Mouse (Mus musculus) neural tube, embryonic 14.5 days (tissue): ENCODE measurements around the gene Yipf1. TPM values are rescaled to one million over a fixed set of nuclear protein-coding genes. Genes with fewer than 3 reads are reported as not detected.

Experiments
- ATAC-seq: fragments of 200-750 bp; cut with Nextera tagmentation; 2 replicates; pipeline ENCODE4 v1.8.0; 2017; ENCODE audit warnings: low read depth, mild to moderate bottlenecking, moderate TSS enrichment, moderate library complexity
- H3K27ac ChIP-seq: fragments of 300-500 bp; sonication (generic); 2 replicates; pipeline ENCODE4 v1.5.1; 2014; ENCODE audit warnings: low read depth, mild to moderate bottlenecking, control low read depth, low read length, moderate library complexity, mixed read lengths
- H3K27me3 ChIP-seq: fragments of 300-500 bp; sonication (generic); 2 replicates; pipeline ENCODE4 v1.6.1; 2014; ENCODE audit warnings: low read length; ENCODE audit not compliant: control insufficient read depth, insufficient read depth
- H3K36me3 ChIP-seq: fragments of 300-500 bp; sonication (generic); 2 replicates; pipeline ENCODE4 v1.6.1; 2014; ENCODE audit warnings: low read length, mixed read lengths; ENCODE audit not compliant: control insufficient read depth, insufficient read depth
- H3K4me1 ChIP-seq: fragments of 300-500 bp; sonication (generic); 2 replicates; pipeline ENCODE4 v1.6.1; 2014; ENCODE audit warnings: low read length; ENCODE audit not compliant: control insufficient read depth, insufficient read depth
- H3K4me2 ChIP-seq: fragments of 300-500 bp; sonication (generic); 2 replicates; pipeline ENCODE4 v1.6.1; 2014; ENCODE audit warnings: mild to moderate bottlenecking, low read depth, low read length, control low read depth
- H3K4me3 ChIP-seq: fragments of 300-500 bp; sonication (generic); 2 replicates; pipeline ENCODE4 v1.5.1; 2014; ENCODE audit warnings: low read depth, low read length, control low read depth, mixed read lengths
- H3K9ac ChIP-seq: fragments of 300-500 bp; sonication (generic); replicated peaks from 2 replicates; pipeline ENCODE4 v1.6.1; 2014; ENCODE audit warnings: low read depth, mild to moderate bottlenecking, control low read depth, low read length, mixed read lengths
- H3K9me3 ChIP-seq: fragments of 300-500 bp; sonication (generic); 2 replicates; pipeline ENCODE4 v1.6.1; 2016; ENCODE audit warnings: low read length; ENCODE audit not compliant: control insufficient read depth
- WGBS: fragments of 180-500 bp; shearing (Covaris S2); extraction: QIAGEN DNeasy Blood & Tissue Kit; methylation state at CpG from one replicate; pipeline ENCODE4 v1.1.7; 2014; 5-methylcytosine and 5-hydroxymethylcytosine counted together
- polyA plus RNA-seq: library from polyadenylated mRNA; unstranded; fragments of >200 nt; fragmentation: Nextera tagmentation; extraction: Ambion mirVana; gene quantifications from 2 replicates; pipeline ENCODE4 v1.2.1, GENCODE M21; 2014

Yipf1 gene
- polyA plus RNA-seq, 1 experiment from 2014 or later = 70.5 TPM

- no peak overlapping the region for H3K9ac ChIP-seq
- no peaks in the 10 kb centered on the region for H3K9me3 ChIP-seq
- no peak overlapping the region for H3K4me2 ChIP-seq
- no peak overlapping the region for H3K4me3 ChIP-seq
- WGBS = 88% methylated on average over 4 of the region's 4 CpGs
- no peak overlapping the region for H3K27ac ChIP-seq
- no peak for ATAC-seq
- no peaks in the 10 kb centered on the region for H3K4me1 ChIP-seq
- no peaks in the 10 kb centered on the region for H3K27me3 ChIP-seq
- peaks cover 24% of the 10 kb centered on the region for H3K36me3 ChIP-seq
Measured at GRCm38 (mm10) chr4:107374677-107375076, 60.5 kb downstream of the Yipf1 start.

- Histone ChIP-seq H3K4me1 (no peaks in the 10 kb centered on the region), H3K4me3 (no peak overlapping the region), H3K27ac (no peak overlapping the region), H3K27me3 (no peaks in the 10 kb centered on the region), H3K4me2 (no peak overlapping the region), H3K9me3 (no peaks in the 10 kb centered on the region), H3K9ac (no peak overlapping the region), H3K36me3 (peaks cover 14% of the 10 kb centered on the region)
- 91% methylated on average over 6 of the region's 6 CpGs for WGBS
- no peak for ATAC-seq
Measured at GRCm38 (mm10) chr4:107378954-107379353, 64.8 kb downstream of the Yipf1 start.

GRCm38 (mm10) chr4:107380871-107381270 is 66.7 kb downstream of the Yipf1 start:
- Histone ChIP-seq H3K4me3 (no peak overlapping the region), H3K9me3 (no peaks in the 10 kb centered on the region), H3K27me3 (no peaks in the 10 kb centered on the region), H3K4me2 (no peak overlapping the region), H3K36me3 (peaks cover 5% of the 10 kb centered on the region; the same call in 1 of the 2 replicates), H3K9ac (no peak overlapping the region), H3K27ac (no peak overlapping the region), H3K4me1 (no peaks in the 10 kb centered on the region)
- WGBS = 85% methylated on average over 7 of the region's 7 CpGs
- ATAC-seq = no peak

GRCm38 (mm10) chr4:107387038-107387437 is 72.9 kb downstream of the Yipf1 start:
- peaks cover 10% of the 10 kb centered on the region; the same call in 1 of the 2 replicates for H3K36me3 ChIP-seq
- H3K9ac ChIP-seq = no peak overlapping the region
- WGBS = 94% methylated on average over 4 of the region's 4 CpGs
- H3K4me3 ChIP-seq = no peak overlapping the region
- no peaks in the 10 kb centered on the region for H3K9me3 ChIP-seq
- no peaks in the 10 kb centered on the region for H3K27me3 ChIP-seq
- no peak overlapping the region for H3K4me2 ChIP-seq
- ATAC-seq = no peak
- H3K4me1 ChIP-seq = no peaks in the 10 kb centered on the region
- H3K27ac ChIP-seq = no peak overlapping the region

GRCm38 (mm10) chr4:107387465-107387864 is 73.3 kb downstream of the Yipf1 start:
- Histone ChIP-seq H3K27ac (no peak overlapping the region), H3K9me3 (no peaks in the 10 kb centered on the region), H3K4me1 (no peaks in the 10 kb centered on the region), H3K4me2 (no peak overlapping the region), H3K27me3 (no peaks in the 10 kb centered on the region), H3K4me3 (no peak overlapping the region), H3K9ac (no peak overlapping the region), H3K36me3 (peaks cover 10% of the 10 kb centered on the region; the same call in 1 of the 2 replicates)
- WGBS = 94% methylated on average over 8 of the region's 8 CpGs
- no peak for ATAC-seq

- Histone ChIP-seq H3K4me1 (no peaks in the 10 kb centered on the region), H3K27me3 (no peaks in the 10 kb centered on the region), H3K9me3 (no peaks in the 10 kb centered on the region), H3K4me3 (no peak overlapping the region), H3K4me2 (no peak overlapping the region), H3K36me3 (peaks cover 10% of the 10 kb centered on the region; the same call in 1 of the 2 replicates), H3K9ac (no peak overlapping the region), H3K27ac (no peak overlapping the region)
- ATAC-seq = no peak
- 93% methylated on average over 2 of the region's 2 CpGs for WGBS
Measured at GRCm38 (mm10) chr4:107388291-107388690, 74.1 kb downstream of the Yipf1 start.

GRCm38 (mm10) chr4:107389345-107389744 is 75.2 kb downstream of the Yipf1 start:
- no peak overlapping the region for H3K4me3 ChIP-seq
- 94% methylated on average over 3 of the region's 3 CpGs for WGBS
- no peaks in the 10 kb centered on the region for H3K9me3 ChIP-seq
- no peaks in the 10 kb centered on the region for H3K27me3 ChIP-seq
- no peak overlapping the region for H3K27ac ChIP-seq
- no peaks in the 10 kb centered on the region for H3K4me1 ChIP-seq
- no peak for ATAC-seq
- peaks cover 10% of the 10 kb centered on the region; the same call in 1 of the 2 replicates for H3K36me3 ChIP-seq
- H3K9ac ChIP-seq = no peak overlapping the region
- H3K4me2 ChIP-seq = no peak overlapping the region

- Histone ChIP-seq H3K27ac (no peak overlapping the region), H3K9ac (no peak overlapping the region), H3K4me1 (no peaks in the 10 kb centered on the region), H3K4me2 (no peak overlapping the region), H3K9me3 (no peaks in the 10 kb centered on the region), H3K36me3 (0 out of 2 replicates have a peak, but pooled peaks cover 7% of the 10 kb centered on the region), H3K27me3 (no peaks in the 10 kb centered on the region), H3K4me3 (no peak overlapping the region)
- WGBS = 90% methylated on average over 2 of the region's 2 CpGs
- ATAC-seq = no peak
Measured at GRCm38 (mm10) chr4:107393771-107394170, 79.6 kb downstream of the Yipf1 start.
